Mouse (Mus musculus) forebrain, embryonic 13.5 days (tissue): ENCODE results near the gene Cps1. TPM values are rescaled to one million over a fixed set of nuclear protein-coding genes. Genes with fewer than 3 reads are reported as not detected.
A peak's percentile ranks its signal among the peaks of the same experiment; 100 is the strongest.

ENCODE experiments used
- ATAC-seq: fragments of 200-750 bp; cut with Nextera tagmentation; 2 replicates; pipeline ENCODE4 v1.8.0; 2017
- H3K27ac ChIP-seq: fragments of 300-500 bp; sonication (generic); 2 replicates; pipeline ENCODE4 v1.5.1; 2015; ENCODE audit warnings: inconsistent platforms, mild to moderate bottlenecking, moderate library complexity
- H3K27me3 ChIP-seq: fragments of 300-500 bp; sonication (generic); 2 replicates; pipeline ENCODE4 v1.6.1; 2015; ENCODE audit warnings: mild to moderate bottlenecking, inconsistent platforms
- H3K36me3 ChIP-seq: fragments of 300-500 bp; sonication (generic); 2 replicates; pipeline ENCODE4 v1.6.1; 2015; ENCODE audit warnings: mild to moderate bottlenecking, inconsistent platforms; ENCODE audit not compliant: poor library complexity, severe bottlenecking
- H3K4me1 ChIP-seq: fragments of 300-500 bp; sonication (generic); 2 replicates; pipeline ENCODE4 v1.6.1; 2015; ENCODE audit warnings: inconsistent platforms
- H3K4me2 ChIP-seq: fragments of 300-500 bp; sonication (generic); 2 replicates; pipeline ENCODE4 v1.6.1; 2015; ENCODE audit warnings: inconsistent platforms, mild to moderate bottlenecking, moderate library complexity
- H3K4me3 ChIP-seq: fragments of 300-500 bp; sonication (generic); 2 replicates; pipeline ENCODE4 v1.5.1; 2015; ENCODE audit warnings: mild to moderate bottlenecking, inconsistent platforms
- H3K9ac ChIP-seq: fragments of 300-500 bp; sonication (generic); 2 replicates; pipeline ENCODE4 v1.6.1; 2015; ENCODE audit warnings: mild to moderate bottlenecking, inconsistent platforms
- H3K9me3 ChIP-seq: fragments of 300-500 bp; sonication (generic); replicated peaks from 2 replicates; pipeline ENCODE4 v1.6.1; 2016; ENCODE audit warnings: inconsistent platforms
- WGBS: fragments of 180-500 bp; shearing (Covaris S2); methylation state at CpG from one replicate; pipeline ENCODE4 v1.1.7; 2015; 5-methylcytosine and 5-hydroxymethylcytosine counted together
- polyA plus RNA-seq: library from polyadenylated mRNA; unstranded; fragments of >200 nt; fragmentation: Nextera tagmentation; extraction: Ambion mirVana; gene quantifications from 2 replicates; pipeline ENCODE4 v1.2.1, GENCODE M21; 2015

Gene Cps1
- polyA plus RNA-seq, 1 experiment from 2014 or later = 0.31 TPM

DNA sequence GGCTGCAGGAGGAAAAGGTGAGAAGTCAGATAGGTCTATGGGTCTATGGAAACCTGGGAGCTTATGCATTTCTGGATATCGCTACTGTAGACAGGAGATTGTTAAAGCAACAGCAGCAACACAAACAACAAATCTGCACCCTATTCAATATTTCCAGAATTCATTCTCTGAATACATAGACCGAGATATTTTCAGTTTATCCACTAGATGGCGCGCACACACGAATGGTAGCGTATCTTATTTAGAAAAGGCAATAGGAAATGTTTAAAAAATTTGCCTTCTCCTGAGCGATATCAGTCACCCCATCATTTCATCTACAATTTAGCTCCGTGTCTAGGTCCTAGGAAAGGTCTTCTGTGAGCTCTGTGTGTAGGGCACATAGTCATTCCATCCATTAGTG lies 21.1 kb downstream of the Cps1 start:
- H3K9ac ChIP-seq = no peak overlapping the region
- peak; percentile 33 for ATAC-seq
- no peak overlapping the region for H3K4me3 ChIP-seq

DNA sequence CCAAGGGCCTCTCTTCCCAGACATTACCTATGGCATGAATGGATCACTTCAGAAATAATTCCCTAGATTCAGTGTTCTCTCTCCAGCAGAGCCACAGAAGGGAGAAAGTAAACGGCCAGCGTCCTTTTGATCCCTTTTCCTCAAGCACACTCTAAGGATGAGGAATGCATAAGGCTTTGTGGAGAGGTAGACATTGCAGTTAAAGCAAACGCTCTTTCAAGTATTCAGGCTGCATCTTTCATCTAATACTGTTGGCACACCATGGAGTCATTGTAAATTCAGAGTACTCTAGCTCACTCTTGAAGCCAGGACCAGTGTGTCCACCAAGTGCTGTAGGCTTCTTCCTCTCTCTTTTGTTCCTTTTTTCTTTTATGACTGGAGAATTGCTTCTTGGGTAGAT lies 28.4 kb downstream of the Cps1 start:
- WGBS = 78% methylated on average over 3 of the region's 3 CpGs
- Histone ChIP-seq H3K9me3 (peaks cover 4% of the 10 kb centered on the region; the same call in 1 of the 2 replicates), H3K4me1 (no peaks in the 10 kb centered on the region), H3K4me2 (no peak overlapping the region), H3K4me3 (no peak overlapping the region), H3K36me3 (no peaks in the 10 kb centered on the region), H3K9ac (no peak overlapping the region), H3K27ac (no peak overlapping the region), H3K27me3 (no peaks in the 10 kb centered on the region)
- no peak for ATAC-seq

More for the DNA sequence above, 21.1 kb downstream of the Cps1 start:
- Histone ChIP-seq H3K27ac (no peak overlapping the region), H3K4me1 (no peaks in the 10 kb centered on the region), H3K4me2 (no peak overlapping the region), H3K9me3 (no peaks in the 10 kb centered on the region), H3K36me3 (no peaks in the 10 kb centered on the region), H3K27me3 (no peaks in the 10 kb centered on the region)
- 9% methylated on average over 8 of the region's 8 CpGs for WGBS

DNA sequence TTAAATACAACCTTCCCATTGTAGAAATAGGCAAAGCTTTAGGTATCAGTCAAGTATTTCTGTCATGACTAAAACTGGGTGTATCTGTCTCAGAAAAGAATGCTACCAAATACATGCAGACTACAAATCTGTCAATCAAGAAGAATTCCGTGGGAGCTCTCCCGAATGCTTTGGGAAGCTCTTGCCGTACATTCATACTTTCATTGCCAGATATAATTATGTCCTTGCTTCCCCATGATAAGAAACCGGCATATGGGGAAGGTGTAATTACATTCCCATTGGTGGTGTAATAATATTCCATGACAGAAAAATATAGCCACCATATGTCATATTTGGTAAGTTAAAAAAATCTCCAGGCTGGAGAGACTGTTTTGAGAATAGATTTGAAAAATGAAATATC lies 44.5 kb downstream of the Cps1 start:
- Histone ChIP-seq H3K4me1 (no peaks in the 10 kb centered on the region), H3K36me3 (no peaks in the 10 kb centered on the region), H3K9me3 (no peaks in the 10 kb centered on the region), H3K27ac (no peak overlapping the region), H3K27me3 (no peaks in the 10 kb centered on the region), H3K4me3 (no peak overlapping the region), H3K9ac (no peak overlapping the region), H3K4me2 (no peak overlapping the region)
- no peak for ATAC-seq
- 78% methylated on average over 4 of the region's 4 CpGs for WGBS

DNA sequence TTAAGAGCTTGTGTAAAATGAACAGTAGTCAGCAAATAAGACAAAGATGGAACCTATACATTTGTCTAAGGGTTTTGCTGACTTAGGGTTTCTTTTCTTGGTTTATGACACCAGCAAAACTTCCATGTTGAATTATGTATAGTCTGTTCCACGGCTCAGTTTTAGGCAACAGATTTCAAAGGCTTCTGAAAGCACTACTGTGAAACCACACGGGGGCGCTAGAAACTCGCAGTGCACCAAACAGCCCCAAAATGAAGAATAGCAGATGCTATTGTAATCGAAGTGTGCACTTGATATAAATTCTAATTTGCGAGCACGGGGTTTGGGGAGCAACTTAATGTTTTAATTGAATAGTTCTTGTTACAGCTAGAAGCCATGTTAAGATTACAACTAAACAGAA lies 58.3 kb downstream of the Cps1 start:
- Histone ChIP-seq H3K27me3 (no peaks in the 10 kb centered on the region), H3K4me1 (no peaks in the 10 kb centered on the region; the same call in 1 of the 2 replicates), H3K9me3 (no peaks in the 10 kb centered on the region), H3K4me2 (no peak overlapping the region), H3K4me3 (no peak overlapping the region), H3K27ac (no peak overlapping the region), H3K9ac (no peak overlapping the region), H3K36me3 (no peaks in the 10 kb centered on the region)
- 7% methylated on average over 7 of the region's 7 CpGs for WGBS
- peak; percentile 66 for ATAC-seq

DNA sequence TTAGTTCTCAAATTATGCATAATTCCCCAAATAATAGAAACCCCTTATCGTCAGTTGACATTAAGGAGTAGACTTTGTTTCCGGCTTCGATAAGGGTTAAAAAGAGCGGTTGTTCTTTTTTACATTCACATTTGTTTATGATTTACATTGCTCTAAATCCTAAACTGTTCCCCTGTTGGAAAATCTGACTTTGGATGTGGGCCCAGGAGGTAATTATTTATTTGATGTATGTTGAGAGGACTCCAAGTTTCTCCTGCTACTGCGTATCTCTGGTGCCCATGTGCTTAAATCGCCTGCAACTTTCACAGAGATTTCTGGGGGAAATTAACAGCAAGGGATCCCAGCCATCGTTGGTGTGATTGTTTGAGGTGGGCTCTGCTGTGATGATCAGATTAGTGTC lies 59.4 kb downstream of the Cps1 start:
- ATAC-seq = no peak
- 84% methylated on average over 7 of the region's 7 CpGs for WGBS
- Histone ChIP-seq H3K9ac (no peak overlapping the region), H3K27me3 (no peaks in the 10 kb centered on the region), H3K9me3 (no peaks in the 10 kb centered on the region), H3K27ac (no peak overlapping the region), H3K4me3 (no peak overlapping the region), H3K36me3 (no peaks in the 10 kb centered on the region), H3K4me2 (no peak overlapping the region), H3K4me1 (no peaks in the 10 kb centered on the region; the same call in 1 of the 2 replicates)

DNA sequence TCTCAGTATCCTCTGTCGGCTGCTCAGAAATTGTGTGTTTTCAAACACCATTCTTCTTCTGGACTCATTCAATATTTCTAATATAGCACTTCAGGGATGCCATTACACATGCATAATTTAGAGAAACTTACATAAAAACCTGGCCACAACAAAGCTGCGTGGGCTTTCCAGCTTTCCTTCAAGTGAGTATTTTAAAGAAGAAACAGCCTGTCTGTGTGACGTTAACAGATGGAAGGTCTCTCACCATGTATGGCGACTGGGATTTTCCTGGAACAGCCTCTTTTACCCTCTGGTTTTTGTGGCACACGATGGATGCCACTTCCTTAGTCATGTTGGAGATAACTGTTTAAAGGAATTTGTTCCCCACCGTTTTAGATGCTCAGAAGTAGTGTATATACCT lies 60.7 kb downstream of the Cps1 start:
- WGBS = 77% methylated on average over 6 of the region's 6 CpGs
- no peak overlapping the region for H3K9ac ChIP-seq
- H3K4me1 ChIP-seq = no peaks in the 10 kb centered on the region; the same call in 1 of the 2 replicates
- no peak overlapping the region for H3K4me2 ChIP-seq
- H3K4me3 ChIP-seq = no peak overlapping the region
- H3K36me3 ChIP-seq = no peaks in the 10 kb centered on the region
- no peaks in the 10 kb centered on the region for H3K9me3 ChIP-seq
- ATAC-seq = peak; percentile 75; the same call in 1 of the 2 replicates
- H3K27me3 ChIP-seq = no peaks in the 10 kb centered on the region
- H3K27ac ChIP-seq = no peak overlapping the region

DNA sequence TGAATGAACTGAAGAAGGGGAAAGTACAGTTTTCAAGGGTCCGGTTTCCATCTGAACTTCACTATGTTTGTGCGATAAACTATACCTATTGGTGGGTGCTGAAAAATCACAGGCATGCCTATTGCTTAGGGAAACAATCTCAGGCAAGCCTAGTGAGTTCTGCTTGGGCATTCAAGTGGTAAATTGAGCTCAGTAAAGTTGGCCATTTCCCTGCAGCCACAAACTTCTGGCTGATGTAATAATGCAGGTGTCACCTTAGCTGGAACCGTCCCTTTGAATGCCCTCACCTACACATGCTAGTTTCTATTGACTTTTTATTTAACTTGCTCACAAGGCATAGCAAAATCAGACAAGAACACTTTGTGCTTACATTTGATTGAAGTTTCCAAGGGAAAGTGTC lies 61.3 kb downstream of the Cps1 start:
- ATAC-seq = no peak

DNA sequence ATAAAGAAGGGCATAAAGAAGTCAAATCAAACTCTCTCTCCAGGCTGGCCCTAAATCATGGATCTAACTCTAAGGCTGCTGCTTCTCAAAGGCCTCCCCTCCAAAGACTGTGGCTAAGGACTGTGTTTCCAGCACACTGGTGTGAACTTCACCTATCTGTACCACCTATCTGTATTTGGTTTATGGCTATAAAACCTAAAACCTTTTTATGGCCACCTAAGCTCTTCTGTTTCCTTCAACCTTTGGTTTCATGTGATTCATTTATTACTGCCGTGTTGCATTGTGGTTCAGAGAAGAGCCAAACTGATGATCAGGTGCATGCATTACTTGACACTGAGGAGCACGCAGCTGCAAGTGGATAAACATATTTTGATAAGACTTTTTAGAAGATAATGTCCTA lies 74.5 kb downstream of the Cps1 start:
- WGBS = 89% methylated on average over 2 of the region's 2 CpGs
- Histone ChIP-seq H3K9me3 (no peaks in the 10 kb centered on the region), H3K4me2 (no peak overlapping the region), H3K27me3 (no peaks in the 10 kb centered on the region), H3K4me3 (no peak overlapping the region), H3K4me1 (no peaks in the 10 kb centered on the region), H3K27ac (no peak overlapping the region), H3K9ac (no peak overlapping the region), H3K36me3 (no peaks in the 10 kb centered on the region)
- ATAC-seq = no peak

More for the DNA sequence above, 61.3 kb downstream of the Cps1 start:
- no peaks in the 10 kb centered on the region; the same call in 1 of the 2 replicates for H3K4me1 ChIP-seq
- no peaks in the 10 kb centered on the region for H3K9me3 ChIP-seq
- H3K27me3 ChIP-seq = no peaks in the 10 kb centered on the region
- H3K9ac ChIP-seq = no peak overlapping the region
- H3K4me3 ChIP-seq = no peak overlapping the region
- 86% methylated on average over 3 of the region's 3 CpGs for WGBS
- H3K36me3 ChIP-seq = no peaks in the 10 kb centered on the region
- no peak overlapping the region for H3K4me2 ChIP-seq
- H3K27ac ChIP-seq = no peak overlapping the region

DNA sequence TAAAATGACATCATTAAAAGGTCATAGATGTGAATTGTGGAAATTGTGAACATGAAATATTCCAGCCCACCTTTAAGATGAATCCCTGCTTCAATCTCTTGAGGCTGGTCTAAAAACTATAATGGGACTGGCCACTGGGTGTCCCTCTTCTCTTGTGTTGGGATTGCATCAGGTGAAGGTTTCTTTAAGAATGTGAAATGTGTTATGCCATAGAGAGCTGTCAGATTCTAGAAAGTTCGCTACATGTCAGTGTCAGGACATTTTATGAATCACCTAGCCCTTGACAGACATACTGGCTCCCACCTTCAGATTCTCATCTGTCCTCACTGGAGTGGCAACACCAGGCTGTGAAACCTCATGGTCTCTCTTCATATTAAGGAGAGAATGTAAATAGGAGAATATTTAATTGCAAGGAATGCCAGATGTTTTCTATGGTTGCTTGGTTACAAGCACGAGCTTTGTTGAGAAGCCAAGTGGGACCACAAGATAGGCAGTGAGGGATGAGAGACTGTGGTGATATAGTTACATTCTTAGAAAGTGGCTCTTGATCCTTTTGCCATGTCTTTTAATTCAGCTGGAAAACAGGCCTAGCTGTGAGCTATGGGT lies 95.6 kb downstream of the Cps1 start:
- no peak overlapping the region; the same call in 1 of the 2 replicates for H3K27ac ChIP-seq
- no peak overlapping the region for H3K9ac ChIP-seq
- no peak overlapping the region for H3K4me3 ChIP-seq
- H3K27me3 ChIP-seq = no peaks in the 10 kb centered on the region
- WGBS = 31% methylated on average over 2 of the region's 2 CpGs
- no peaks in the 10 kb centered on the region for H3K36me3 ChIP-seq
- no peaks in the 10 kb centered on the region for H3K9me3 ChIP-seq
- no peak overlapping the region for H3K4me2 ChIP-seq
- H3K4me1 ChIP-seq = peaks cover 6% of the 10 kb centered on the region; the same call in 1 of the 2 replicates
- peak; percentile 38; the same call in 1 of the 2 replicates for ATAC-seq

DNA sequence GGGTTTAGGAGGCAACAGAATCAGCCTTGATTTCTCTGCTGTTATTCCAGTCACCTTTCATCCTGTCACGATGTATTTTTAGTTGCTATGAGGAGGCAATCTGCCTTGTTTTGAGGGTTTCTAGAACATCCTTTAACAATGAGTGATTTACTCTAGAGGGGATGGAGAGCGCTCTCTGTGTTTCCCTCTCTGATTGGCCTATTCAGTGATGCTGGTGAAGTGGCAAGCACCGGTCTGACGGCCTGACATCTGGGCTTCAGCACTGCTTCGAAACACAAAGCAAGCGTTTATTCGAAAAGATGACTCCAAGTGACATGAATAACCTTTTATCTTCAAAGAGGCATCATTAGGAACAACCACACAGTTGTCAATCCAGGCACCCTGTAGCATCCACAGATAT lies 100.8 kb downstream of the Cps1 start:
- peaks cover 2% of the 10 kb centered on the region; the same call in 1 of the 2 replicates for H3K4me1 ChIP-seq
- H3K4me2 ChIP-seq = no peak overlapping the region
- peak; percentile 51; the same call in 1 of the 2 replicates for ATAC-seq
- no peaks in the 10 kb centered on the region for H3K9me3 ChIP-seq
- no peaks in the 10 kb centered on the region for H3K36me3 ChIP-seq
- no peak overlapping the region for H3K9ac ChIP-seq
- no peak overlapping the region for H3K4me3 ChIP-seq
- no peaks in the 10 kb centered on the region for H3K27me3 ChIP-seq
- WGBS = 63% methylated on average over 7 of the region's 7 CpGs
- H3K27ac ChIP-seq = no peak overlapping the region

DNA sequence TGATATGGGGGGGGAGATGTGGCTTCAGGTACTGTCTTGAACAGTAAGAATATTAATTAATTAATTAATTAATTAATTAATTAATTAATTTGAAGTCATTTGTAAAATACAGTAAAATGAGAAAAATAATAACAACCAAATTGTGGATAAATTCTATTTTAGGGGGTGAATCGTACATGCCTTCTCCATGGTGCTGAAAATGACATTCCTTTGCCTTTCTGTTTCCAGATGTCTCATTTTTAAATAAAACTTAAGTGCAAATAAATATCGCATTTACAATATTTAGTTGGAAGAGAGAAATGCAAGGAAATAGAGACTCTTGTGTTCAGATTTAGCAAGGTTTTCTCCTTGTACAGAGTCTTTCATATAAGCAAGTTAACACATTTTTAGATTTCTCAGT lies 112.0 kb downstream of the Cps1 start:
- no peaks in the 10 kb centered on the region for H3K9me3 ChIP-seq
- H3K4me2 ChIP-seq = no peak overlapping the region
- H3K4me1 ChIP-seq = peaks cover 10% of the 10 kb centered on the region; the same call in 1 of the 2 replicates
- 83% methylated on average over 2 of the region's 2 CpGs for WGBS
- ATAC-seq = no peak
- no peaks in the 10 kb centered on the region for H3K27me3 ChIP-seq
- H3K4me3 ChIP-seq = no peak overlapping the region
- no peaks in the 10 kb centered on the region for H3K36me3 ChIP-seq
- no peak overlapping the region for H3K9ac ChIP-seq
- H3K27ac ChIP-seq = no peak overlapping the region

DNA sequence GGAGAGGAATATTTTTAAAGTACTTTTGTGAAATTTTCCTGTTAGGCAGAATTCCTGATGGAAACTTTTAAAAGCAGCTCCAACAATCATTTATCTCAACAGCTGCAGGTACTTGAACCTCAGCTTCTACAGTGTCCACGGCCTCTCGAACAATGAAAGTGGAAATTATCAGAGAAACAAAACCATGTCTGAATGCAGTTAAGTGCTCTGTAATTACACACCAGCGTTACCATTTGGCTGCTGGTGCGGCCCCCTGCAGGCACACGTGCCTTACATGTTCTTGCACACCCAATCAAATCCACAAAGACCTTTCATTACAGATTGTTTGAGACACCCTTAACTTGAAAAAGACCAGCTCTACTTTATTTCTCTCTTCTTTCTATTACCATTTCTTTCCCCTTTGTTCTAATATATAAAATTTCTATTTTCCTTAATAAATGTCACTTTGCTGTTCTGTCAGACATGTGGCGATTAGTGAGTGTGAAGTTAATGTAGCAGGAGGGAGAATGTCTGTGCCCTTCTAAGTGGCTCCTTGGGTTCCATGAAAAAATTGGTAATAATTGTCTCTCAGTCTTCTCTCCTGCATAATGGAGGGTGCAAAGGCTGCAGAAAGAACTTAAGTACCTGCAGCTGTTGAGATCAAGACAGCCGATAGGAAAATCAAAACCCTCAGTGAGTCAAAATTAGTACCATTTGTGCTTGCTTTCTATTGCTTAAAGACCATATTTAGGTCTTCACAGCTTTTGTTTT lies 112.8 kb downstream of the Cps1 start:
- Histone ChIP-seq H3K4me2 (no peak overlapping the region), H3K27me3 (no peaks in the 10 kb centered on the region), H3K36me3 (no peaks in the 10 kb centered on the region), H3K4me3 (no peak overlapping the region), H3K27ac (no peak overlapping the region), H3K4me1 (peaks cover 10% of the 10 kb centered on the region; the same call in 1 of the 2 replicates), H3K9me3 (no peaks in the 10 kb centered on the region), H3K9ac (no peak overlapping the region)
- peak; percentile 92 for ATAC-seq
- WGBS = 34% methylated on average over 7 of the region's 7 CpGs
